Mouse (Mus musculus) heart, adult 2 months (tissue): ENCODE measurements around the gene Rbfox2.

Experiments
- CTCF ChIP-seq: fragments of 200-600 bp; IDR thresholded peaks from 2 replicates; pipeline ENCODE4 v1.8.1; 2022; ENCODE audit warnings: antibody characterized with exemption, mild to moderate bottlenecking, moderate library complexity
- EP300 ChIP-seq: fragments of 200-500 bp; IDR thresholded peaks from 2 replicates; pipeline ENCODE4 v1.6.1; 2011; ENCODE audit warnings: low read depth, low read length, control low read depth; ENCODE audit not compliant: insufficient read depth
- POLR2A ChIP-seq: fragments of 200-500 bp; IDR thresholded peaks from 2 replicates; pipeline ENCODE4 v1.6.1; 2011; ENCODE audit warnings: mild to moderate bottlenecking, low read depth, low read length, control low read depth; ENCODE audit not compliant: insufficient read depth

DNA sequence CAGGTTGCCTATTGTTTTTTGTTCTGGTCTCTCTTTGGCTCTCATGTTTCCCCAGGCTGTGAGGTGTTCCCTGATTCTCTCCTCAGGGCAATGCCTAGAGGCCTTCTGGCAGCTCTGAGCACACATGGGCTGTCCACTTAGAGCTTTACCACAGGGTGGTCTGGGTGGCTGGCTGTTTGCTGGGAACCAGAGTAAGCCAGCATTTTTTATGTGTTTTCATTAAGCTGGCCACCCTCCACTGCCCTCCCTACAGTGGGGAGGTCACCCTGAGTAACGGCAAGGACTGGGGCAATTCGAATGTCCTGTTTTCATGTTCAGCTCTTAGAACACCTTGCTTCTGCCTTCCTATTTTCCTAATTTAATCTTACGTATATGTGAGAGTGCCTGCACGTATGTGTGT lies 24.6 kb upstream of the Rbfox2 start:
- TF ChIP-seq CTCF (no peak), POLR2A (no peak), EP300 (no peak)
